Mouse (Mus musculus) E14TG2a.4 (cell line): ENCODE measurements around the gene Tspan9.

Experiments
- CTCF ChIP-seq: conservative IDR thresholded peaks from 2 replicates; pipeline ENCODE4 v1.5.1; 2014; ENCODE audit warnings: low read length
- NANOG ChIP-seq: IDR thresholded peaks from 2 replicates; pipeline ENCODE4 v1.6.1; 2014; ENCODE audit warnings: borderline replicate concordance, low read length, mixed read lengths
- POU5F1 ChIP-seq: IDR thresholded peaks from 2 replicates; pipeline ENCODE4 v1.6.1; 2014; ENCODE audit warnings: low read length, borderline replicate concordance

GRCm38 (mm10) chr6:127948656-127949055, 194.7 kb downstream of the Tspan9 start:
- TF ChIP-seq CTCF (no peak), POU5F1 (no peak), NANOG (no peak)
